Mouse (Mus musculus) layer of hippocampus, postnatal 36 days (tissue): ENCODE measurements at regions not wholly inside any gene's neighbourhood (a gene's known extent, or its start where the extent isn't known, plus 50 kb on each side); places are given as distances from the start of the nearest gene placed in this dataset.

Experiments
- DNase-seq, 2 experiments: peaks; one replicate each; pipeline ENCODE4 v3.0.0; 2022

GRCm38 (mm10) chr8:90635766-90636492 lies 181.3 kb downstream of the Gm19935 start:
- no peak for DNase-seq

- DNase-seq: no peak
Observed at GRCm38 (mm10) chr8:90630796-90631195, 186.4 kb downstream of the Gm19935 start.

GRCm38 (mm10) chr8:90608410-90608809 lies 208.8 kb downstream of the Gm19935 start:
- DNase-seq: no peak

- no peak for DNase-seq
Observed at GRCm38 (mm10) chr8:90600946-90601695, 216.1 kb downstream of the Gm19935 start.

- DNase-seq: peak in 1 of 2 experiments; percentile 10
Observed at GRCm38 (mm10) chr8:90597376-90597775, 219.8 kb downstream of the Gm19935 start.

GRCm38 (mm10) chr8:90579426-90579825 lies 231.3 kb upstream of the Tox3 start:
- no peak for DNase-seq

GRCm38 (mm10) chr8:90576976-90577375 lies 228.8 kb upstream of the Tox3 start:
- no peak for DNase-seq

- no peak for DNase-seq
Observed at GRCm38 (mm10) chr8:90574676-90575075, 226.5 kb upstream of the Tox3 start.

- no peak for DNase-seq
Observed at GRCm38 (mm10) chr8:90556079-90556427, 207.9 kb upstream of the Tox3 start.

- no peak for DNase-seq
Observed at GRCm38 (mm10) chr8:90555415-90556078, 207.4 kb upstream of the Tox3 start.

GRCm38 (mm10) chr8:90547276-90547675 lies 199.1 kb upstream of the Tox3 start:
- DNase-seq: no peak

GRCm38 (mm10) chr8:90542619-90543018 lies 194.5 kb upstream of the Tox3 start:
- DNase-seq: no peak

- no peak for DNase-seq
Observed at GRCm38 (mm10) chr8:90536196-90536640, 188.1 kb upstream of the Tox3 start.

- no peak for DNase-seq
Observed at GRCm38 (mm10) chr8:90535515-90536156, 187.5 kb upstream of the Tox3 start.

GRCm38 (mm10) chr8:90521393-90521792 lies 173.2 kb upstream of the Tox3 start:
- no peak for DNase-seq

- DNase-seq: no peak
Observed at GRCm38 (mm10) chr8:90520186-90520585, 172.0 kb upstream of the Tox3 start.

GRCm38 (mm10) chr8:90519567-90519966 lies 171.4 kb upstream of the Tox3 start:
- no peak for DNase-seq

- no peak for DNase-seq
Observed at GRCm38 (mm10) chr8:90514191-90514590, 166.0 kb upstream of the Tox3 start.

- no peak for DNase-seq
Observed at GRCm38 (mm10) chr8:90513601-90514000, 165.5 kb upstream of the Tox3 start.

GRCm38 (mm10) chr8:90513102-90513501 lies 165.0 kb upstream of the Tox3 start:
- DNase-seq: peak; percentile 44 to 45

- DNase-seq: no peak
Observed at GRCm38 (mm10) chr8:90512594-90512993, 164.5 kb upstream of the Tox3 start.

GRCm38 (mm10) chr8:90504521-90504920 lies 156.4 kb upstream of the Tox3 start:
- no peak for DNase-seq

GRCm38 (mm10) chr8:90503306-90503705 lies 155.2 kb upstream of the Tox3 start:
- no peak for DNase-seq
